Mouse (Mus musculus) liver, embryonic 14.5 days (tissue): ENCODE data around the gene Lipt2.

Source experiments
- CTCF ChIP-seq: IDR thresholded peaks from 2 replicates; pipeline ENCODE4 v1.5.1; 2016; ENCODE audit warnings: antibody characterized with exemption, low read depth, control low read depth
- EP300 ChIP-seq: IDR thresholded peaks from 2 replicates; pipeline ENCODE4 v1.6.1; 2016; ENCODE audit warnings: antibody characterized with exemption, low read depth

DNA sequence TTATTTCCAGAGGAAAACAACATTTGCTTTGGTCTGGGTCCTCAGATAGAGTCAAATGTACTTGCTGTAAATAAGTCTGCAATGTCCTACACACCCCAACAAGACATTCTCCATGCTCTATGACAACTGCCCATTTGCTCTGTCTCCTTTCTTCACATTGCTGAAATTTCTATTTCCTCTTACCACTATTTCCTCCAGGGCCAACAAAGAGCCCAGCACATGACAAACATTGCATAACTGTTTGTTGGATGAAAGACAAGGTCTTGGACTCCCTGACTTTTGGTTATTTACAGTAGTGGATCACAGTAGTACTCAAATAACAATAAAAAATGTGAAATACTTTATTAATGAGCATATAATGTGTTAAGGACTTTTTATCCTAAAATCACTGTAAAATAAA lies 48.8 kb downstream of the Lipt2 start:
- TF ChIP-seq CTCF (no peak), EP300 (no peak)
